11 mouse cellular contexts compared by ENCODE assay signal in the genomic region with DNA sequence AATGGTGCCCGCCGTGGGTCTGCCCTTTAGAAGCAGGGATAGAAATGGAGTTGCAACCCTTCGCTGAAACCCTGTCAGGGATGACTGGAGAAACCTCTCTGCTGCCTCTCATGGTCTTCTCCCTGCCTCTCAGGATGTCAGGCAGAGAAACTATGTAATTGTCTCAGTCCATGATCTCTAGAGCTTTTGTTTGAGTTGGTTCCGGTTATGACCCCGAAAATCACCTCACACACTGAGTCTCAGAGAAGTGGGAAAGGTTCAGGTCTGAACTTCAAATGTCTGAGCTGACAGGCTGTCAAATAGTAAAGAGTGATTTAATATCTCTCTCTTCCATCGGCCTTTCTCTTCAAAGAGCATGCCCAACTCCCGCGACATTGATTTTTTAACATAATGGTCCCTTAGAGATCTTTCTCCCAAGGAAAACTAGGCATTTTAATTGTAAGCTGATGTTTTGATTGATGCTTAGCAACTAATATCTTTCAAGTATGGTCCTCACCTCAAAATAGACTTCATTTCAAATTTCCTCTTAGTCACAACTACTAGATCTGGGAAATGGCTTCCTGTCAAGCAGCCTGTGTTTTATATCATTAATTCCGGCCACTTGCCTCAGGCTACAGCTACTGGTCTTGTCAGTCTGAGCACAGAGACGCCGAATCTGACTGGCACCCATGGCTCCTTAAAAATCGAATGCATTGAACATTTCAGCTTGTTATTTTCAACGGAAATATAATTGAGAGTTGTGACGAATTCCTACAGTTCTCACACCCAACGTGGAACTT.
DNase-seq lines count a peak whose midpoint lies in the region; ATAC-seq and TF ChIP-seq lines count a peak whose summit lies in the region.
"Had no signal": no experiment of that assay in that cellular context is flagged by ENCODE, and none has a peak within 500 bp of the region (broad histone marks: within the 10 kb centered on the region; RNA-seq: fewer than 3 reads in every experiment).

No protein-coding gene starts in this region.

- H3K4me3 ChIP-seq in forebrain, embryonic 12.5 days (replicated peaks), result no peak overlapping the region
- no peak overlapping the region for H3K4me3 ChIP-seq in forebrain, embryonic 13.5 days
- H3K4me3 ChIP-seq in neural tube, embryonic 13.5 days, result no peak overlapping the region
- no peak overlapping the region for H3K4me3 ChIP-seq in midbrain, embryonic 13.5 days (replicated peaks)
- no peak overlapping the region for H3K4me3 ChIP-seq in thymus, adult 2 months (ENCODE audit: control insufficient read depth, insufficient read depth, low read length)

- DNase-seq in neural tube, embryonic 10.5 days (ENCODE audit: extremely low spot score, low spot score), result no peak
- DNase-seq in spleen, postnatal 4 days (ENCODE audit: low spot score in 2 of 2), result no peak
- no peak for DNase-seq in lung, postnatal 4 days
- DNase-seq in thymus, adult 2 months, result no peak
- DNase-seq: cerebellum, adult 11 months; gastrocnemius, postnatal 36 days; kidney, adult 8-10 months had no signal

- H3K27ac ChIP-seq in forebrain, embryonic 12.5 days, result peak overlapping the region; percentile 61; the same call in 1 of the 2 replicates
- no peak overlapping the region for H3K27ac ChIP-seq in forebrain, embryonic 13.5 days
- peak overlapping the region; percentile 71 for H3K27ac ChIP-seq in neural tube, embryonic 13.5 days (replicated peaks)
- peak overlapping the region; percentile 67 for H3K27ac ChIP-seq in midbrain, embryonic 13.5 days
- H3K27ac ChIP-seq in thymus, adult 2 months (ENCODE audit: control insufficient read depth, insufficient read depth, low read length), result no peak overlapping the region

- 65% methylated on average over 15 of the region's 15 CpGs for WGBS in forebrain, embryonic 12.5 days
- 69% methylated on average over 15 of the region's 15 CpGs for WGBS in forebrain, embryonic 13.5 days
- 41% methylated on average over 15 of the region's 15 CpGs for WGBS in neural tube, embryonic 13.5 days
- WGBS in midbrain, embryonic 13.5 days, result 44% methylated on average over 15 of the region's 15 CpGs
- 90% methylated on average over 15 of the region's 15 CpGs for WGBS in thymus, adult 2 months

- H3K4me2 ChIP-seq in forebrain, embryonic 12.5 days, result no peak overlapping the region
- H3K4me2 ChIP-seq in forebrain, embryonic 13.5 days, result no peak overlapping the region
- peak overlapping the region; percentile 20; the same call in 1 of the 2 replicates for H3K4me2 ChIP-seq in neural tube, embryonic 13.5 days
- peak overlapping the region; percentile 30 for H3K4me2 ChIP-seq in midbrain, embryonic 13.5 days (replicated peaks)

- H3K27me3 ChIP-seq in forebrain, embryonic 12.5 days, result no peaks in the 10 kb centered on the region
- H3K27me3 ChIP-seq in forebrain, embryonic 13.5 days, result no peaks in the 10 kb centered on the region
- no peaks in the 10 kb centered on the region for H3K27me3 ChIP-seq in neural tube, embryonic 13.5 days
- no peaks in the 10 kb centered on the region for H3K27me3 ChIP-seq in midbrain, embryonic 13.5 days
- no peaks in the 10 kb centered on the region for H3K27me3 ChIP-seq in thymus, adult 2 months (ENCODE audit: control insufficient read depth, insufficient read depth, low read length)

- H3K9ac ChIP-seq in forebrain, embryonic 12.5 days, result no peak overlapping the region
- H3K9ac ChIP-seq in forebrain, embryonic 13.5 days, result no peak overlapping the region
- no peak overlapping the region for H3K9ac ChIP-seq in neural tube, embryonic 13.5 days
- H3K9ac ChIP-seq in midbrain, embryonic 13.5 days (replicated peaks), result no peak overlapping the region

- H3K9me3 ChIP-seq in forebrain, embryonic 12.5 days, result no peaks in the 10 kb centered on the region
- H3K9me3 ChIP-seq in forebrain, embryonic 13.5 days (replicated peaks), result no peaks in the 10 kb centered on the region
- no peaks in the 10 kb centered on the region for H3K9me3 ChIP-seq in neural tube, embryonic 13.5 days
- H3K9me3 ChIP-seq in midbrain, embryonic 13.5 days, result no peaks in the 10 kb centered on the region

- TF ChIP-seq POLR2A in thymus, adult 2 months (IDR thresholded peaks at IDR 0.05; ENCODE audit: control insufficient read depth, extremely low read depth, insufficient read depth, low read length, poor library complexity), result no peak

- H3K4me1 ChIP-seq in forebrain, embryonic 12.5 days, result peaks cover 33% of the 10 kb centered on the region
- peaks cover 24% of the 10 kb centered on the region for H3K4me1 ChIP-seq in forebrain, embryonic 13.5 days
- H3K4me1 ChIP-seq in neural tube, embryonic 13.5 days (replicated peaks), result peaks cover 32% of the 10 kb centered on the region
- H3K4me1 ChIP-seq in midbrain, embryonic 13.5 days (replicated peaks), result peaks cover 42% of the 10 kb centered on the region
- H3K4me1 ChIP-seq in thymus, adult 2 months (replicated peaks; ENCODE audit: control insufficient read depth, insufficient read depth, low read length), result no peaks in the 10 kb centered on the region

- no peak for ATAC-seq in forebrain, embryonic 12.5 days (ENCODE audit: low FRiP score)
- no peak for ATAC-seq in forebrain, embryonic 13.5 days
- no peak for ATAC-seq in neural tube, embryonic 13.5 days (ENCODE audit: low read depth)
- peak; percentile 35; the same call in 1 of the 2 replicates for ATAC-seq in midbrain, embryonic 13.5 days

- TF ChIP-seq CTCF in thymus, adult 2 months (IDR thresholded peaks at IDR 0.05; ENCODE audit: borderline replicate concordance, control insufficient read depth, extremely low read depth, insufficient read depth, low read length, poor library complexity), result no peak

- H3K36me3 ChIP-seq in forebrain, embryonic 12.5 days (replicated peaks), result no peaks in the 10 kb centered on the region
- H3K36me3 ChIP-seq in forebrain, embryonic 13.5 days (ENCODE audit: poor library complexity, severe bottlenecking), result no peaks in the 10 kb centered on the region
- H3K36me3 ChIP-seq in neural tube, embryonic 13.5 days, result no peaks in the 10 kb centered on the region
- H3K36me3 ChIP-seq in midbrain, embryonic 13.5 days, result no peaks in the 10 kb centered on the region
- no peaks in the 10 kb centered on the region for H3K36me3 ChIP-seq in thymus, adult 2 months (ENCODE audit: control insufficient read depth, insufficient read depth, low read length)

Comparison
In these comparisons a context has a peak if more than half of its experiments do, and no peak if none do; other contexts are left out.
1. H3K27ac ChIP-seq: peak in forebrain, embryonic 12.5 days (single experiment), neural tube, embryonic 13.5 days (single experiment) and midbrain, embryonic 13.5 days (single experiment); none in forebrain, embryonic 13.5 days (single experiment) and thymus, adult 2 months (single experiment).
2. H3K4me2 ChIP-seq: peak in neural tube, embryonic 13.5 days (single experiment) and midbrain, embryonic 13.5 days (single experiment); none in forebrain, embryonic 12.5 days (single experiment) and forebrain, embryonic 13.5 days (single experiment).